ENCODE assay signal across 25 mouse cellular contexts in genomic region chr6:65527892-65528291, GRCm38 (mm10). TPM values are rescaled to one million over a fixed set of nuclear protein-coding genes. Genes with fewer than 3 reads are reported as not detected.
A peak's percentile ranks its signal among the peaks of the same experiment; 100 is the strongest.
DNase-seq lines count a peak whose midpoint lies in the region; ATAC-seq and TF ChIP-seq lines count a peak whose summit lies in the region.
"Had no signal": no experiment of that assay in that cellular context is flagged by ENCODE, and none has a peak within 500 bp of the region (broad histone marks: within the 10 kb centered on the region; RNA-seq: fewer than 3 reads in every experiment).

No protein-coding gene starts in this region.

- WGBS in kidney, adult 2 months = 55% methylated on average over 1 of the region's 1 CpGs
- WGBS in hindbrain, embryonic 12.5 days = 83% methylated on average over 1 of the region's 1 CpGs

- no peak for TF ChIP-seq POLR2A in kidney, adult 2 months (IDR thresholded peaks at IDR 0.05; ENCODE audit: low read depth, low read length)

- peak; percentile 3 for DNase-seq in kidney, adult 2 months
- no peak for DNase-seq in kidney, postnatal 14 days
- DNase-seq in G1E (ENCODE audit: low spot score) = no peak
- DNase-seq in induced T-regulatory cell, adult 2 months (ENCODE audit: low read depth) = peak; percentile 71
- no peak for DNase-seq in embryo, embryonic 9.5 days (ENCODE audit: extremely low spot score)
- DNase-seq in spleen, postnatal 36 days (ENCODE audit: low spot score in 2 of 2) = no peak
- DNase-seq: cerebellum, adult 11 months; cerebellum, postnatal 14 days; kidney, adult 18-20 months; kidney, postnatal 36 days; layer of hippocampus, adult 9-11 months; right cerebral cortex, adult 18-20 months; thymus, adult 18-20 months had no signal

- no peak for TF ChIP-seq CTCF in kidney, adult 2 months (conservative IDR thresholded peaks at IDR 0.05; ENCODE audit: insufficient read depth, insufficient read length, low read depth, low read length)
- TF ChIP-seq CTCF in G1E (IDR thresholded peaks at IDR 0.05; ENCODE audit: low read depth, low read length) = no peak

- no peaks in the 10 kb centered on the region for H3K36me3 ChIP-seq in kidney, adult 2 months (ENCODE audit: control insufficient read depth, insufficient read depth, low read length)
- H3K36me3 ChIP-seq in G1E (replicated peaks) = no peaks in the 10 kb centered on the region
- no peaks in the 10 kb centered on the region for H3K36me3 ChIP-seq in hindbrain, embryonic 12.5 days
- H3K36me3 ChIP-seq: embryonic facial prominence, embryonic 10.5 days; hindbrain, embryonic 15.5 days; limb, embryonic 13.5 days; midbrain, embryonic 13.5 days had no signal

- H3K4me2 ChIP-seq in hindbrain, embryonic 12.5 days (replicated peaks) = no peak overlapping the region
- H3K4me2 ChIP-seq: forebrain, embryonic 13.5 days; hindbrain, embryonic 15.5 days; limb, embryonic 13.5 days; midbrain, embryonic 13.5 days had no signal

- no peak overlapping the region for H3K4me3 ChIP-seq in kidney, adult 2 months (ENCODE audit: insufficient read depth, low read depth, low read length)
- H3K4me3 ChIP-seq in G1E (ENCODE audit: low read depth, low read length) = no peak overlapping the region
- H3K4me3 ChIP-seq in hindbrain, embryonic 12.5 days = no peak overlapping the region
- H3K4me3 ChIP-seq: embryonic facial prominence, embryonic 10.5 days; forebrain, embryonic 13.5 days; hindbrain, embryonic 15.5 days; limb, embryonic 13.5 days; midbrain, embryonic 13.5 days; myocyte had no signal

- no peaks in the 10 kb centered on the region for H3K9me3 ChIP-seq in G1E (replicated peaks)
- no peaks in the 10 kb centered on the region for H3K9me3 ChIP-seq in hindbrain, embryonic 12.5 days (replicated peaks)
- H3K9me3 ChIP-seq: embryonic facial prominence, embryonic 10.5 days; forebrain, embryonic 13.5 days; hindbrain, embryonic 15.5 days; limb, embryonic 13.5 days; midbrain, embryonic 13.5 days had no signal

- peak; percentile 57 for ATAC-seq in G1E (ENCODE audit: extremely low read depth, insufficient number of reproducible peaks, low FRiP score, poor library complexity, severe bottlenecking)
- peak; percentile 63; the same call in 1 of the 2 replicates for ATAC-seq in neutrophil, adult 5-6 weeks (ENCODE audit: extremely low read depth, insufficient number of reproducible peaks, low FRiP score, poor library complexity, severe bottlenecking)
- no peak for ATAC-seq in hindbrain, embryonic 12.5 days (ENCODE audit: low FRiP score)
- ATAC-seq: forebrain, embryonic 13.5 days; midbrain, embryonic 13.5 days; Patski had no signal

- no peaks in the 10 kb centered on the region for H3K4me1 ChIP-seq in kidney, adult 2 months (ENCODE audit: control insufficient read depth, insufficient read depth, low read length)
- H3K4me1 ChIP-seq in G1E (ENCODE audit: insufficient read depth, low read depth, low read length) = no peaks in the 10 kb centered on the region
- H3K4me1 ChIP-seq in hindbrain, embryonic 12.5 days = no peaks in the 10 kb centered on the region
- H3K4me1 ChIP-seq: embryonic facial prominence, embryonic 10.5 days; forebrain, embryonic 13.5 days; hindbrain, embryonic 15.5 days; limb, embryonic 13.5 days; midbrain, embryonic 13.5 days had no signal

- no peak overlapping the region for H3K9ac ChIP-seq in hindbrain, embryonic 12.5 days
- H3K9ac ChIP-seq: forebrain, embryonic 13.5 days; hindbrain, embryonic 15.5 days; limb, embryonic 13.5 days; midbrain, embryonic 13.5 days had no signal

- no peaks in the 10 kb centered on the region for H3K27me3 ChIP-seq in kidney, adult 2 months (replicated peaks; ENCODE audit: control insufficient read depth, insufficient read depth, low read length)
- H3K27me3 ChIP-seq in G1E (ENCODE audit: insufficient read depth, low read length) = no peaks in the 10 kb centered on the region; the same call in 1 of the 2 replicates
- no peaks in the 10 kb centered on the region for H3K27me3 ChIP-seq in hindbrain, embryonic 12.5 days
- H3K27me3 ChIP-seq: forebrain, embryonic 13.5 days; hindbrain, embryonic 15.5 days; limb, embryonic 13.5 days; midbrain, embryonic 13.5 days had no signal

- H3K27ac ChIP-seq in kidney, adult 2 months (ENCODE audit: insufficient read depth, low read depth, low read length) = no peak overlapping the region
- H3K27ac ChIP-seq in hindbrain, embryonic 12.5 days = no peak overlapping the region
- H3K27ac ChIP-seq: embryonic facial prominence, embryonic 10.5 days; forebrain, embryonic 13.5 days; hindbrain, embryonic 15.5 days; limb, embryonic 13.5 days; midbrain, embryonic 13.5 days had no signal

RNA-seq across cellular contexts. Expression of gene Tnip3, which starts 2.8 kb away (rescaled TPM):
- 0.06 and 0.45 TPM in 2 replicates for polyA plus RNA-seq in kidney, adult 2 months (2012; rRNA removed)
- total RNA-seq in G1E (2014; fragmentation: Nextera tagmentation) (0.19 and 0.38 TPM in 2 replicates), G1E (2017) (0.23 and 0.44 TPM in 2 replicates)
- 0.06 TPM in 1 of 2 replicates, not detected in the other for polyA plus RNA-seq in G1E (2012)
- total RNA-seq in neutrophil, adult 5-6 weeks (2017) = 1.0 and 1.2 TPM in 2 replicates
- polyA plus RNA-seq in hindbrain, embryonic 12.5 days (2016; fragmentation: Nextera tagmentation; extraction: Ambion mirVana) = not detected in 2 replicates
- polyA plus RNA-seq: embryonic facial prominence, embryonic 10.5 days; forebrain, embryonic 13.5 days; hindbrain, embryonic 15.5 days; liver, embryonic 16.5 days; midbrain, embryonic 13.5 days; small intestine, adult 2 months; stomach, embryonic 14.5 days had no signal

Comparison
In these comparisons a context has a peak if more than half of its experiments do, and no peak if none do; other contexts are left out.
1. DNase-seq: peak in kidney, adult 2 months (single experiment) and induced T-regulatory cell, adult 2 months (single experiment); none in kidney, postnatal 14 days (single experiment), G1E (single experiment), embryo, embryonic 9.5 days (single experiment) and spleen, postnatal 36 days (0 of 2).